Mouse (Mus musculus) lung, adult 2 months (tissue): ENCODE measurements at regions not wholly inside any gene's neighbourhood (a gene's known extent, or its start where the extent isn't known, plus 50 kb on each side); places are given as distances from the start of the nearest gene placed in this dataset.

Source experiments
- CTCF ChIP-seq: fragments of 200-500 bp; IDR thresholded peaks from 2 replicates; pipeline ENCODE4 v1.5.1; 2011; ENCODE audit warnings: mild to moderate bottlenecking, low read length, control low read depth; ENCODE audit not compliant: insufficient read depth
- POLR2A ChIP-seq: fragments of 200-500 bp; IDR thresholded peaks from 2 replicates; pipeline ENCODE4 v1.6.1; 2011; ENCODE audit warnings: low read depth, mild to moderate bottlenecking, control low read depth, low read length, borderline replicate concordance; ENCODE audit errors: extremely low read depth

DNA sequence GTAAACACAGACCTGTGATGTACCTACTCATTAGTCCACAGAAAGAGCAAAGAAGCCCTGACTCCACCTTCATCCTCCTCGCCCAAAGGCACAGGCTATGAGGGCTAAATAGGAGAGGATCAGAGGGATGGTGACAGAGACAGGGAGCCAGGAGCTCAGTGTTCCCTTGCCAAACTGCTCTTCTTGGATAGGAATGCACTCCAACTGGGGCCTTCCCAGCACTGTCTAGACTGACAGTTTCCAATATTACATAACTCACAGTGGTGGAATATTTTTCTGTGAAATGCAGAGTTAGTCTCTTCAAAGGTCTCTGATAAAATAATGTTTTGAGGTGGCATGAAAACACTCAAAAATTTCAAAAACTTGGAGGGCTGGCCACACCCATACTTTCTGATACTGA lies 53.5 kb upstream of the Irs2 start:
- no peak for TF ChIP-seq CTCF
- no peak for TF ChIP-seq POLR2A
